Mouse (Mus musculus) MEL (cell line): ENCODE measurements around the gene Ctdsp1.

Experiments
- CTCF ChIP-seq, 3 experiments: IDR thresholded peaks in 2 of 3; conservative IDR thresholded peaks in 1 of 3; 2 replicates each; pipeline ENCODE4 v1.5.1; 2011 to 2012; ENCODE audit warnings: low read length in 3 of 3, low read depth in 2 of 3, mild to moderate bottlenecking in 2 of 3, improper control_type of control experiment in 1 of 3, inconsistent platforms in 1 of 3, mixed read lengths in 1 of 3, moderate library complexity in 1 of 3; ENCODE audit not compliant: control insufficient read depth in 1 of 3, insufficient read depth in 1 of 3, poor library complexity in 1 of 3, severe bottlenecking in 1 of 3
- ETS1 ChIP-seq: IDR thresholded peaks from 2 replicates; pipeline ENCODE4 v1.6.1; 2012; ENCODE audit warnings: low read depth, mild to moderate bottlenecking, inconsistent platforms, low read length, improper control_type of control experiment, moderate library complexity
- GATA1 ChIP-seq: IDR thresholded peaks from 2 replicates; pipeline ENCODE4 v1.6.1; 2011; ENCODE audit warnings: low read depth, low read length, improper control_type of control experiment
- POLR2A ChIP-seq, 2 experiments: IDR thresholded peaks; 2 replicates each; pipeline ENCODE4 v1.6.1; 2011 to 2012; ENCODE audit warnings: low read length in 2 of 2, mild to moderate bottlenecking in 2 of 2, control low read depth in 1 of 2, improper control_type of control experiment in 1 of 2, low read depth in 1 of 2, moderate library complexity in 1 of 2; ENCODE audit not compliant: control insufficient read depth in 1 of 2, insufficient read depth in 1 of 2, poor library complexity in 1 of 2
- POLR2AphosphoS5 ChIP-seq: IDR thresholded peaks from 2 replicates; pipeline ENCODE4 v1.6.1; 2012; ENCODE audit warnings: low read depth, borderline replicate concordance, mild to moderate bottlenecking, inconsistent platforms, low read length, moderate library complexity, mixed read lengths
- ZC3H11A ChIP-seq: IDR thresholded peaks from 2 replicates; pipeline ENCODE4 v1.6.1; 2012; ENCODE audit warnings: low read depth, mild to moderate bottlenecking, inconsistent platforms, low read length, improper control_type of control experiment
- ZMIZ1 ChIP-seq: IDR thresholded peaks from 2 replicates; pipeline ENCODE4 v1.6.1; 2012; ENCODE audit warnings: low read depth, mild to moderate bottlenecking, inconsistent platforms, low read length, improper control_type of control experiment, moderate library complexity

GRCm38 (mm10) chr1:74388398-74388920 is 2.9 kb upstream of the Ctdsp1 start:
- TF ChIP-seq CTCF (IDR thresholded peaks at IDR 0.05 in 2 of 3, conservative IDR thresholded peaks at IDR 0.05 in 1 of 3; ENCODE audit: control insufficient read depth in 1 of 3, insufficient read depth in 1 of 3, low read depth in 2 of 3, low read length in 3 of 3, poor library complexity in 1 of 3, severe bottlenecking in 1 of 3), result no peak
- TF ChIP-seq GATA1, result no peak
- TF ChIP-seq ZMIZ1, result no peak
- TF ChIP-seq ETS1, result no peak
- no peak for TF ChIP-seq POLR2A (IDR thresholded peaks at IDR 0.05; ENCODE audit: control insufficient read depth in 1 of 2, insufficient read depth in 1 of 2, low read depth in 1 of 2, low read length in 2 of 2, poor library complexity in 1 of 2)
- TF ChIP-seq POLR2AphosphoS5, result no peak
- no peak for TF ChIP-seq ZC3H11A
